Mouse (Mus musculus) lung, postnatal 36 days (tissue): ENCODE data around the gene Nsg1.
A peak's percentile ranks its signal among the peaks of the same experiment; 100 is the strongest.

ENCODE experiments used
- DNase-seq: peaks from one replicate; pipeline ENCODE4 v3.0.0; 2022; ENCODE audit warnings: mixed read lengths

Gene Nsg1

GRCm38 (mm10) chr5:38159634-38160413 lies at the start of gene Nsg1:
TSS of gene Nsg1 (minus strand) at chr5:38159907.
- DNase-seq, result no peak

GRCm38 (mm10) chr5:38208985-38209384 lies 49.3 kb upstream of the Nsg1 start:
- DNase-seq, result no peak

GRCm38 (mm10) chr5:38205303-38205726 lies 45.6 kb upstream of the Nsg1 start:
- no peak for DNase-seq

GRCm38 (mm10) chr5:38199686-38200085 lies 40.0 kb upstream of the Nsg1 start:
- no peak for DNase-seq

GRCm38 (mm10) chr5:38197482-38197823 lies 37.7 kb upstream of the Nsg1 start:
- DNase-seq, result peak; percentile 87

GRCm38 (mm10) chr5:38196821-38197481 lies 37.2 kb upstream of the Nsg1 start:
- DNase-seq, result no peak

- DNase-seq, result no peak
These were observed 36.2 kb upstream of the Nsg1 start for GRCm38 (mm10) chr5:38195941-38196340.

- no peak for DNase-seq
These were observed 35.2 kb upstream of the Nsg1 start for GRCm38 (mm10) chr5:38194946-38195345.

GRCm38 (mm10) chr5:38190907-38191306 lies 31.2 kb upstream of the Nsg1 start:
- DNase-seq, result no peak

- no peak for DNase-seq
These were observed 27.3 kb upstream of the Nsg1 start for GRCm38 (mm10) chr5:38187006-38187405.

- no peak for DNase-seq
These were observed 25.1 kb upstream of the Nsg1 start for GRCm38 (mm10) chr5:38184688-38185285.

GRCm38 (mm10) chr5:38174256-38174912 lies 14.7 kb upstream of the Nsg1 start:
- no peak for DNase-seq

- no peak for DNase-seq
These were observed 14.1 kb upstream of the Nsg1 start for GRCm38 (mm10) chr5:38173766-38174165.

GRCm38 (mm10) chr5:38168497-38168896 lies 8.8 kb upstream of the Nsg1 start:
- DNase-seq, result no peak

- DNase-seq, result peak; percentile 61
These were observed 617 bp downstream of the Nsg1 start for GRCm38 (mm10) chr5:38158947-38159633.

- DNase-seq, result no peak
These were observed 1.2 kb downstream of the Nsg1 start for GRCm38 (mm10) chr5:38158501-38158946.

GRCm38 (mm10) chr5:38157481-38158020 lies 2.2 kb downstream of the Nsg1 start:
- no peak for DNase-seq

GRCm38 (mm10) chr5:38153636-38154035 lies 6.1 kb downstream of the Nsg1 start:
- DNase-seq, result no peak

- DNase-seq, result no peak
These were observed 7.3 kb downstream of the Nsg1 start for GRCm38 (mm10) chr5:38152201-38153108.

- DNase-seq, result no peak
These were observed 8.4 kb downstream of the Nsg1 start for GRCm38 (mm10) chr5:38151264-38151663.

- peak; percentile 90 for DNase-seq
These were observed 13.2 kb downstream of the Nsg1 start for GRCm38 (mm10) chr5:38146524-38146923.
